Mouse (Mus musculus) fibroblast of lung, adult 2 months (primary cell): ENCODE data around the gene Ssu2.
A peak's percentile ranks its signal among the peaks of the same experiment; 100 is the strongest.

ENCODE experiments used
- DNase-seq: peaks from one replicate; pipeline ENCODE4 v3.0.0-alpha.2; 2011; ENCODE audit warnings: low read depth

Ssu2 gene

DNA sequence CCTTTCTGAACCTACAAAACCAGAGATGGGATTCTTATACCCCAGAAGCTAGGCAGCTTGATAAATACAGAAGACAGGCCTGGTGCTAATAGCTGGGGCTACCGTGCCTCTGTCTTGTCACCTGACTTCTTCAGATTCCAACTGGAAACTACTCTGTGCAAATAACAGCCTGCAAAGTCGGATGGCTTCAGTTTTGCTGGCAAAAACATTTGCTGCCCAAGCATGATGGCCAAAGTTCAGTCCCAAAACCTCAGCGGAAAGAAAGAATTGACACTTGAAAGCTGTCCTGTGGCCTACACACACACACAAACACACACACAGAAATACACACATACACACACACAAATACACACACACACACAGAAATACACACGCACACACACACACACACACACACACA, 48.8 kb downstream of the Ssu2 start:
- DNase-seq, result no peak

DNA sequence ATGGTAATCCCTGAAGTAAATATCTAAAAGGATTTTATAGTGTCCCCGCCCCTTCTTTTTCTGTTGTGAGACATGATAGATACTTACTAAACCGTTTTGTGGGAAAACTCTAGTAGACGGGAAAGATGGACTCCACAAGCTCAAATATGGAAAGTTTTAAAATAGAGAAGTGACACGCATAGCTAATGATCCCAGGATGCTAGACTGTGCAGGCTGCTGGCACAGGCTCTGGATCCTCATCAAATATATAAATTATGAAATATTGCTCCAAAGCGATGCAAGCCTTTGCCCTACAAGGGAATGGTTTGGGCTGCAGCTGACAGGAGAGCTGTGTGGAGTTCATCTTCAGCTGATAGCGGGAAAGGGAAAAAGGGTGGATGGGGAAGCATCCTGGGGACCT, 50.2 kb downstream of the Ssu2 start:
- DNase-seq, result no peak

DNA sequence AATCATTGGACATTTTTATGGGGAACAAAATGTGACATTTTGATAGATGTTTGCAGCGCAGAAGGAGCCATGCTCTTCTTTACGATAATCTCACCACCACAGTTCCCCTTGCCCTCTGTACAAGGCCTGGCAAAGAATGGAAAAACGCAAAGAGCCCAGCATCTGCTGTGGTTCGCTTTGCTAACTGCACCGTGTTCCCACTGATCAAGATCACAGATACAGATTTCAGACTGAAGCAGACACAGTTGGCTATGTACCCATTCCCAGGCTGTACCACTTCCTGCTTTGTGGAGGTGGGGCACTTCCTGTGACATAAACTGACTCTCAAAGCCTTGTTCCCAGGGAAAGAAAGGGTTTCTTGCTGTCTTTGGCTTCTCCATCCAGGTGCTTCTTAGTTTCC, 53.9 kb downstream of the Ssu2 start:
- DNase-seq, result no peak

DNA sequence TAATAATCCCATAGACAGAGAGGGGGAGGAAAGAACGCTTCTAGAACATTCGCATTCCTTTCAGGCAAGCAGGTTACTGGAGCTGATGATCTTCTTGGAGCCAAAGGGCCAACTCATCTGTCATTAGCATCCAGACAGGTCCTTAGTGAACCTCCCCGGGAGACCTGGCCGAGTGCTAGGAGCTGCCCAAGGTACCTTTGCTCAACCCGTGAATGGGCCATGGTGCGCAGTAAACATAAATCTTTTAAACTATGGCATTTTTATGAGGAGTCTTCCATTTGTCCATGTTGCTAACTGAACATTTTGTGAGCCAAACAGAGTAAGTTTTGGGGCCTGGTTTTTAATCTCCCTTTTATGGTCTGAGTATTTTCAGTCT, 56.6 kb downstream of the Ssu2 start:
- DNase-seq, result no peak

DNA sequence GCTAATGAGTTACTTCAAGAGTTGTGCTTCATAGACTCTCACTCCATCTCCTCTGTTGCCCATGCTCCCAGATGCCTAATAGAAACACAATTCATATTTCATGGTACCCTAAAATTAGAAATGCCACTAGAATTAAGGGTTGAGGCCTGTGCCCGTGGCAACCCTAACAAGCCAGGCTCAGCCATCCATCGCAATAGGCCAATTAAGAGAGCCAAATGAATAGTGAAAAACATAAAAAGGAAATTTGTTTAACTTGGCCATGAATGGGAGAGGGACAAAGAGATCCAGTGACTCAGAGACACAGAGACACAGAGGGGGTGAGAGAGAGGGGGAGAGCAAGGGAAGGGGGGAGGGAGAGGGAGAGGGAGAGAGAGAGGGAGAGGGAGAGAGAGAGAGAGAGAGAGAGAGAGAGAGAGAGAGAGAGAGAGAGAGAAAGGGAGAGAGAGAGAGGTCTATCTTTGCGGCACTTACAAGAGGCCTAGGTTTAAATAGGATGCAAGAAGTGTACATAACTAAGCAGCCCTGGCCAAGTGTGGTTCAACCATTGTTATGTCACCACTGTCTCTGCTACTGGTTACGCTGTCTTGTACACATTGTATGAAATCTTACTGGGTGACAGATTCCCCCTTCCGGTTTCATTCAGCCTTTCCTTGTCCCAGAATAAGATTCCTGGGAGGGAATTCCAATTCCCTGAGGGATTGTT, 57.2 kb downstream of the Ssu2 start:
- no peak for DNase-seq

DNA sequence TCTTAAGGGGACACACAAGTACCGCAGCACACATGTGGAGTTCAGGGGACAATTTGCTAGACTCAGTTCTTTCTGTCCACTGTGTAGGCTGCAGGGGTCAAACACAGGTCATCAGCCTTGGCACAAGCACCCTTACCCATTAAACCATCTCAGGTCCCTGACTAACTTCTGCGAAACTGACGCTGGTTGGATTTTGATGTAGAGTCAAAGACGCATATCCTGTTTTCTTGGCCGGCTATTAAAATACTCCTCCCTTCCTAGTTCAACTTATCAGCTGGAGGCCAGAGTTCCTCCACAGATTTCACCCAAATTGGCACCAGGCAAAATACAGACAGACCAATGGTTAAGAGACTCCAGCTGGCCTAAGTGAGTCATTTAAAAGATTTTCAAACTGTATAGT, 60.0 kb downstream of the Ssu2 start:
- DNase-seq, result peak; percentile 48

DNA sequence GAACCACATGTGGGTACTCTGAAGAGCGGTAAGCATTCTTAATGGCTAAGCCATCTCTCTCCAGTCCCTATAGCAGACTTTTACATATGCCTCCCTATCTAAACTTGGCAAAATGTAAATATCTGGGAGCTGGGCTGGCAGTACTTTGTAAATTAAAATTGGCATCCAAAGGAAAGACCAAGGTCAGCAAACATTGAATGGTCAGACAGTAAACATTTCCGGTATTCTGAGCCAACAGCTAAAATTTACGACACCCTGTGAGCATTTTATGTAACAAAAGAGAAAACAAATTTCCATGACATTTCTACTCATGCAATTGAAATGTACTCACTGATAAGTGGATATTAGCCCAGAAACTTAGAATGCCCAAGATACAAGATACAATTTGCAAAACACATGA, 62.6 kb downstream of the Ssu2 start:
- no peak for DNase-seq

DNA sequence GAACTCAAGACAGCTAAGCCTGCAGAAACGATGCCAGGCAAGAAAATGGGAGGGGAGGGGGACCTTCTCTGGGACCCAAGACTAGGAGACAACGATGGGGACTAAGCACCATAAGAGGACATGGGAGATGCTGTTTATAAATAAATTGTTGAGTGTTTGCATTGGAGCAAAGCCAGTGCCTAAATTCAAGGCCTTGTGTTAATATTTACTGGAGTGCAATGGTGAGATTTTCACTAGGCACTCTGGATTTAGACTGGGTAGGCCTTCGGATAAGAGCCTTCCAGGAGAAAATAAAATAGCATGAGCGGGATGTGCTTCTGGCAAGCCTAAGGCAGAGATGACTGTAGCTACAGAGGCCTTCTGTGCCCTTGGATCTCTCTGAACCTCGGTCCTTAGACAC, 64.9 kb downstream of the Ssu2 start:
- no peak for DNase-seq

DNA sequence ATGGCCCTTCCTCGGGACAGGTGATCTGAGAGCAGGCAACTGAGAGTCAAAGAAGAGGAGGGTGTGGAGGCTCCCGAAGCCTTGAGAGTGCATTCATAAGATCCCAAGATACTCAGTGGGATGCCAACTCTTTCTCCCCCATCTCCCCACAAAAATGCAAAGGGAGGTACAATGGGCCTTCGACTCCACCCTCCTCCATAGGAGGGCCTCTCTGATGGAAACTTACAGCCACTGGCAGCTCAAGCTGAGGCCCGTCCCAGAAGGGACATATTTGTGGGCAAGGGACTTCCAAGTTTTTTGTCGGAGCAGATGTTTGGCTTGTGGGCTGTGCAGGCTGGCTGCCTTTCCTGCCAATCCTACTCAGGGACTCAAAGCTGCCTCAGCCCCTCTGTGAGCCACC, 67.1 kb downstream of the Ssu2 start:
- DNase-seq, result peak; percentile 70

DNA sequence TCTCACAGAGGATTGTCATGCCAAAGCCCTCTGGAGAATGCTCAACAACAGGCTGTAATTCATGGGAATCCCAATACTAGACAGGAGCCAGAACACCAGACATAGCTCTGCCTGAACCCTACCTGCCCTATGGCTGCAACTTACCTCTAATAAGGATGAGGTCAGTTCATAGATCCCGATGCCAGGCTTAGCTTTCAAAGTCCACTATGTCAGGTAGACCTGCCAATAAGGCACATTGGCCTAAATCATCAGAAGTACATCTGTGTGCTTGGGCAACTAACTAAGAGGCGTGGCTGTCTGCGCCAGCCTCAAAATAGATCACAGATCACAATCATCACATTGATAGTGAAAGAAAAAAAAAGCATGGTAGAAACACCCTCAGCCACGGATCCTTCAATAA, 68.4 kb downstream of the Ssu2 start:
- DNase-seq, result no peak

DNA sequence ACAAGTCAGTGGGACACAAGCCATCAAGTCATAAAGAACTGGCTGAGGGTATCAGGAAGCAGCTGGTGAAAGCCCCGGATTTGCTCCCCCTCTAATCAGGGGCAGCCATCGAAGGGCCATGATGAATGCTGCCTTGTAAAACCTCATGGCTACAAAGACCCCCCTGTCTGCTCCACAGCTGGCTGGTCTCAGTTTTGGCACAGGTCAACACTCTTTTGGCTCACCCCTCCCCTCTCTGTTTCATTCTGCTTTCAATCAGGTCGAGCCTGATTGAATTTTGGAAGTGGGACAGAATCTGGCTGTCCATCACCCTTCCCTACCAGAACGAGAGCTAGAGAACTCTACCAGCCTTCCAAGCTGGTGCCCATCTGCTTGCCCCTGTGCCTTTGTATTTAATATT, 76.4 kb downstream of the Ssu2 start:
- DNase-seq, result no peak

DNA sequence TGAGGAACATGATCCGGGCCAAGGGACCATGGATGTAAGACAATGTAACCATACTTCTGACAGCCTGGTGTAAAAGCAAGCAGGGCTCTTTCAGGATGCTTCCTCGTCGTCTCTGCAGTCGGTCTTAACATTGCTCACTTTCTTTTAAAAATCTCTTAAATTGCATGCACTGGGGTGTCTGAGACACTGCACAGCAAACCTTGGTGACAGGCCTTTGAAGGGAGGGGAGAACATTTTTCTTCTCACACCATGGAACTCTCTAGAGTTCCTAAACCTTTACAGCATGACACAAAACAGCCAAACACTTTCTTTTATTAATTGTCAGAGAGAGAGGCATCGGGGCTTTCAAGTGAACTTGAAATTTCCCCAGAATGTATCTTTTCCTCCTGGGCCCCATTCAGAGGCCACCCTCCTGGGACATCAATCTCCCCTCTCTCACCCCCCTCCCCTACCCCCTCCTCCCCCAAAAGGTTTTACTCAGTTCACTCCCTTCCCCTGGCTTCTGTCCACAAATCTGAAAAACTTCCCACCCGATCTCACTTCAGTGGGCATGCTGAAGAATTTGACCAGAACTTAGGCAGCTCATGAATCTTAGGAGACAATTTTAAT, 78.4 kb downstream of the Ssu2 start:
- DNase-seq, result no peak
